20 mouse cellular contexts compared by ENCODE assay signal in the genomic region with DNA sequence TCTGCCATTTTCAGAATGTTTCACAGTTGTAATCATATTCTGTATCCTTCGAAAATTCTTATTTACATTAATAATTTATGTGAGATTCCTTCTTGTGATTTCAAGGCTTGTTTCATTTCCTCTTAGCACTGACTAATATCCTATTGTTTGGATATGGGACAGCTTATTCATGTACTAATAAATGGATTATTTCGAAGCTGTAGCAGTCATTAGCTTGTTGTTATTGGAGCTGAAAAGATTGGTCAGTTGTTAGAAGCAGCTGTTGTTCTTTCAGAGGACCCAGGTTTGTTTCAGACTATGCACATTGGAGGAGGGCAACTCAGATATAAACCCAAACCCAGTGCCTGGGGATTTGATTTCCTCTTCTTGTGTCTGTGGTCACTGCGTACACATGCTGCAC.
DNase-seq lines count a peak whose midpoint lies in the region; ATAC-seq and TF ChIP-seq lines count a peak whose summit lies in the region.
"Had no signal": no experiment of that assay in that cellular context is flagged by ENCODE, and none has a peak within 500 bp of the region (broad histone marks: within the 10 kb centered on the region; RNA-seq: fewer than 3 reads in every experiment).

No protein-coding gene starts in this region.

- H3K36me3 ChIP-seq in midbrain, postnatal 0 days (ENCODE audit: insufficient read depth, low read length), result no peaks in the 10 kb centered on the region
- no peaks in the 10 kb centered on the region for H3K36me3 ChIP-seq in midbrain, embryonic 13.5 days
- H3K36me3 ChIP-seq: embryonic facial prominence, embryonic 10.5 days; embryonic facial prominence, embryonic 12.5 days; forebrain, embryonic 15.5 days had no signal

- intact Hi-C loops in gastrocnemius, adult 2 months (cut with DNase I), result no loop called here

- no peaks in the 10 kb centered on the region for H3K9me3 ChIP-seq in midbrain, postnatal 0 days (ENCODE audit: low read length)
- no peaks in the 10 kb centered on the region for H3K9me3 ChIP-seq in midbrain, embryonic 13.5 days
- H3K9me3 ChIP-seq: embryonic facial prominence, embryonic 10.5 days; embryonic facial prominence, embryonic 12.5 days; forebrain, embryonic 13.5 days; forebrain, embryonic 15.5 days had no signal

- no peak overlapping the region for H3K4me3 ChIP-seq in midbrain, postnatal 0 days (ENCODE audit: low read depth, low read length)
- no peak overlapping the region for H3K4me3 ChIP-seq in midbrain, embryonic 13.5 days (replicated peaks)
- no peak overlapping the region for H3K4me3 ChIP-seq in gastrocnemius, adult 2 months
- H3K4me3 ChIP-seq: embryonic facial prominence, embryonic 10.5 days; embryonic facial prominence, embryonic 12.5 days; forebrain, embryonic 13.5 days; forebrain, embryonic 15.5 days had no signal

- no peak overlapping the region for H3K9ac ChIP-seq in midbrain, postnatal 0 days (replicated peaks; ENCODE audit: low read length, poor library complexity, severe bottlenecking)
- H3K9ac ChIP-seq in midbrain, embryonic 13.5 days (replicated peaks), result no peak overlapping the region
- H3K9ac ChIP-seq: embryonic facial prominence, embryonic 12.5 days; forebrain, embryonic 13.5 days; forebrain, embryonic 15.5 days had no signal

- no peak overlapping the region for H3K4me2 ChIP-seq in midbrain, postnatal 0 days (ENCODE audit: low read depth, low read length, poor library complexity, severe bottlenecking)
- no peak overlapping the region for H3K4me2 ChIP-seq in midbrain, embryonic 13.5 days (replicated peaks)
- H3K4me2 ChIP-seq: embryonic facial prominence, embryonic 12.5 days; forebrain, embryonic 13.5 days; forebrain, embryonic 15.5 days had no signal

- TF ChIP-seq CTCF in midbrain, postnatal 0 days (IDR thresholded peaks at IDR 0.05), result no peak
- no peak for TF ChIP-seq CTCF in gastrocnemius, adult 2 months (IDR thresholded peaks at IDR 0.05)

- H3K4me1 ChIP-seq in midbrain, postnatal 0 days (ENCODE audit: insufficient read depth, low read length), result no peaks in the 10 kb centered on the region
- no peaks in the 10 kb centered on the region for H3K4me1 ChIP-seq in midbrain, embryonic 13.5 days (replicated peaks)
- H3K4me1 ChIP-seq: embryonic facial prominence, embryonic 10.5 days; embryonic facial prominence, embryonic 12.5 days; forebrain, embryonic 13.5 days; forebrain, embryonic 15.5 days had no signal

- H3K27ac ChIP-seq in midbrain, postnatal 0 days (ENCODE audit: low read depth, low read length), result no peak overlapping the region
- H3K27ac ChIP-seq in midbrain, embryonic 13.5 days, result no peak overlapping the region
- H3K27ac ChIP-seq in gastrocnemius, adult 2 months, result no peak overlapping the region
- H3K27ac ChIP-seq: embryonic facial prominence, embryonic 10.5 days; embryonic facial prominence, embryonic 12.5 days; forebrain, embryonic 13.5 days; forebrain, embryonic 15.5 days had no signal

- DNase-seq in midbrain, postnatal 0 days (ENCODE audit: low spot score), result peak; percentile 18
- peak; percentile 68 for DNase-seq in retina, embryonic 14.5 days (ENCODE audit: low spot score)
- peak; percentile 3 for DNase-seq in retina, postnatal 7 days (ENCODE audit: low read depth, low spot score)
- no peak for DNase-seq in gastrocnemius, adult 2 months
- DNase-seq in gastrocnemius, adult 8-10 months (ENCODE audit: low spot score in 2 of 2), result no peak
- DNase-seq: adrenal gland, adult 8-10 months; adrenal gland, postnatal 14 days; adrenal gland, postnatal 36 days; cerebellum, adult 11-12 months; cerebellum, adult 2 months; cerebellum, adult 9-10 months; cerebellum, postnatal 10 days; cerebellum, postnatal 25 days had no signal

- WGBS in midbrain, postnatal 0 days, result 65% methylated on average over 3 of the region's 3 CpGs
- 69% methylated on average over 3 of the region's 3 CpGs for whole genome bisulfite sequencing in midbrain, embryonic 13.5 days

- ATAC-seq in midbrain, postnatal 0 days (ENCODE audit: low FRiP score), result no peak
- ATAC-seq in midbrain, embryonic 13.5 days, result no peak
- ATAC-seq: activated CD4-positive, CD25-positive, alpha-beta regulatory T cell, adult 4 months; forebrain, embryonic 13.5 days; forebrain, embryonic 15.5 days; Patski had no signal

- H3K27me3 ChIP-seq in midbrain, postnatal 0 days (ENCODE audit: insufficient read depth, low read length), result no peaks in the 10 kb centered on the region
- no peaks in the 10 kb centered on the region for H3K27me3 ChIP-seq in midbrain, embryonic 13.5 days
- H3K27me3 ChIP-seq: embryonic facial prominence, embryonic 12.5 days; forebrain, embryonic 13.5 days; forebrain, embryonic 15.5 days; Patski had no signal

Comparison
In these comparisons a context has a peak if more than half of its experiments do, and no peak if none do; other contexts are left out.
1. DNase-seq: peak in midbrain, postnatal 0 days (single experiment), retina, embryonic 14.5 days (single experiment) and retina, postnatal 7 days (single experiment); none in gastrocnemius, adult 2 months (single experiment) and gastrocnemius, adult 8-10 months (0 of 2).